Mouse (Mus musculus): ENCODE measurements around the gene Abcb9. TPM values are rescaled to one million over a fixed set of nuclear protein-coding genes. Genes with fewer than 3 reads are reported as not detected.

Gene Abcb9
- total RNA-seq (2023), result 10 to 100 TPM; 25.9 to 28.0 TPM

GRCm38 (mm10) chr5:124095596-124096232 is at the start of gene Abcb9:
Gene Abcb9 (minus strand): TSS chr5:124095798.

GRCm38 (mm10) chr5:124115990-124116845 is 20.6 kb upstream of the Abcb9 start, which contains the start of gene Arl6ip4:
Gene Arl6ip4 (plus strand): TSS chr5:124116089.

GRCm38 (mm10) chr5:124111742-124112497 is 16.3 kb upstream of the Abcb9 start, which contains the start of gene Ogfod2:
Gene Ogfod2 (plus strand): TSS chr5:124112297.

GRCm38 (mm10) chr5:124032001-124032508 is 63.5 kb downstream of the Abcb9 start, which contains the start of gene Vps37b:
Gene Vps37b (minus strand): TSS chr5:124032270.

Other genes starting within 250 kb of the Abcb9 start
- gene Hcar2, start 230.3 kb downstream of the Abcb9 start, total RNA-seq (2023), result not detected
- gene Hcar1, start 215.8 kb downstream of the Abcb9 start, total RNA-seq (2023), result not detected
- gene Denr, start 188.6 kb downstream of the Abcb9 start, total RNA-seq (2023), result 10 to 100 TPM; 35.2 to 40.4 TPM
- gene Gm43518, start 168.4 kb downstream of the Abcb9 start, total RNA-seq (2023), result 1 to 10 TPM in 1 of 2 experiments, not detected in 1; 1.4 TPM
- gene Ccdc62, start 165.1 kb downstream of the Abcb9 start, total RNA-seq (2023), result 1 to 10 TPM; 4.3 to 5.2 TPM
- gene Hip1r, start 122.2 kb downstream of the Abcb9 start, total RNA-seq (2023), result 10 to 100 TPM; 48.1 to 62.3 TPM
- gene Vps37b, start 63.5 kb downstream of the Abcb9 start, total RNA-seq (2023), result 100 to 1,000 TPM; 379 to 444 TPM
- 10 to 100 TPM; 21.3 to 23.0 TPM for gene Ogfod2, start 16.5 kb upstream of the Abcb9 start, total RNA-seq (2023)
- gene Arl6ip4, start 20.3 kb upstream of the Abcb9 start, total RNA-seq (2023), result 10 to 100 TPM; 44.3 to 50.9 TPM
- gene Pitpnm2, start 154.0 kb upstream of the Abcb9 start, total RNA-seq (2023), result 100 to 1,000 TPM in 1 of 2 experiments, 10 to 100 TPM in 1; 97.1 to 109 TPM
- 10 to 100 TPM; 37.7 to 44.2 TPM for gene Mphosph9, start 232.2 kb upstream of the Abcb9 start, total RNA-seq (2023)
- 1 to 10 TPM; 5.7 to 8.0 TPM for gene 2810006K23Rik, start 232.3 kb upstream of the Abcb9 start, total RNA-seq (2023)